Mouse (Mus musculus): ENCODE data around the gene Gps2.
A peak's percentile ranks its signal among the peaks of the same experiment; 100 is the strongest.
"Not testable (repeated sequence)": the region's sequence is repeated elsewhere in the genome, so short reads cannot be mapped to it uniquely, and the experiment has no call there.

The Gps2 gene

DNA sequence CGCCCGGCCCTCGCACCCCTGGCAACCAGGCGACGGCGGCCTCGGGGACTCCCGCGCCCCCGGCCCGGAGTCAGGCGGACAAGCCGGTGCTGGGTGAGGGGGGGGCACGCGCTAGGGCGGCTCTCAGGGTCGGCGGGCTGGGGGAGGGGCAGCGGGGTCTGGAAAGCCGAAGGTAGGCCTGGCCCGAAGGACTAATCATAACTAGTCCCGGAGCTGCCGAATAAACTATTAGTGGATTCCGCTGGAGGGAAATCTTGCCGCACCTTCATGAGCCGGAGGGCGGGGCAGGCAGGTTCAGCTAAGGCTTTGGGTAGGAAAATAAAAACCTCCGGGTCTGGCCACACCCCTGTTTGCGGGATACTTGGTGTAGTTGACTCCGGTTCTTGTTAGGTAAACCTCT, 22.5 kb downstream of the Gps2 start:
- DNase-seq (ENCODE audit: extremely low spot score), result no peak

DNA sequence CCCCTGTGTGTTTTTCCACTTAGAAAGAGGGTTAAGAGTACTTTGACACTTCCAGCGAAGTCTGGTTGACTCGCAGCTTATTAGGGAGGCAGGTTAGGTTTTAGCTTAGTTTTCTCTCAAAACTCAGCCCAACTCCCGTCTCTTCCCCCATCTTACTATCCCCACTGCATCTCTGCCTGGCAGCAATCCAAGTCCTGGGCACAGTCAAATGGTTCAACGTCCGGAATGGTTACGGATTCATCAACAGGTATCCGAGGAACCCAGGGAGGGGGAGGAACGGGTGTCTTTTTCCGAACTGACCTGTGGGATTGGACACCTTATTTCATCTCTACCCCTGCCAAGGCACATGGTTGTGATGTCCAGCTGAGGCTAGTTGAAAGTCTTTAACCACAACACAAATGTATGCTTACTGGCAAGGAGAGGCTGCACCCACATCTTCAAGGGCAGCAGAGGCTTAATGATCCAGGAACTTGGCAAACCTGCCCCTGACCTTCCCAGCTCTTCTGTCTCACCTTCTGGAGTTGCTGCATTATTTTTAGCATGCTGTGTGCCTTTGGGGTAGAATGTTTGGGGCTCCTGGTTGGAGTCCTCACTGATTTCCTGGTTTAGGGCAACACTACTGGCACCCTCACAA, 23.1 kb downstream of the Gps2 start:
- DNase-seq (ENCODE audit: extremely low spot score), result no peak

GRCm38 (mm10) chr11:69937385-69937784, 23.7 kb downstream of the Gps2 start:
- DNase-seq (ENCODE audit: extremely low spot score), result no peak

GRCm38 (mm10) chr11:69937834-69938233, 24.1 kb downstream of the Gps2 start:
- no peak for DNase-seq (ENCODE audit: extremely low spot score)

GRCm38 (mm10) chr11:69938401-69938979, 24.8 kb downstream of the Gps2 start:
- no peak for DNase-seq (ENCODE audit: extremely low spot score)

DNA sequence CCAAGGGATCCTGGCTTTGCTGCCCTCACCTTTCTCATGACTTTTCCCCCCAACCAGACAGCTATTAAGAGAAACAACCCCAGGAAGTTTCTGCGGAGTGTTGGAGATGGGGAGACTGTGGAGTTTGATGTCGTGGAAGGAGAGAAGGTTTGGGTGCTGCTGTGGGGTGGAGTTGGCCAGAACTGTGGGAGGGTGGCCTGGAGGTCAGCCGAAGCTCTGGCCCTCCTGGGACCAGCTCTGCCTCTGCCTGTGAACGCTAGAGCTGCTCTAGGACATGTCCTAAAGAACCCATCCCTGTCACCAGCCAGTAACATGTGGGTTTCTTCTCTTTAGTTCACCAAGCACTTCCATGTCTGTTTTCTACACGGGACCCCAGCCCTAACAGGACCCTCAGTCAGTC, 25.5 kb downstream of the Gps2 start:
- no peak for DNase-seq (ENCODE audit: extremely low spot score)

DNA sequence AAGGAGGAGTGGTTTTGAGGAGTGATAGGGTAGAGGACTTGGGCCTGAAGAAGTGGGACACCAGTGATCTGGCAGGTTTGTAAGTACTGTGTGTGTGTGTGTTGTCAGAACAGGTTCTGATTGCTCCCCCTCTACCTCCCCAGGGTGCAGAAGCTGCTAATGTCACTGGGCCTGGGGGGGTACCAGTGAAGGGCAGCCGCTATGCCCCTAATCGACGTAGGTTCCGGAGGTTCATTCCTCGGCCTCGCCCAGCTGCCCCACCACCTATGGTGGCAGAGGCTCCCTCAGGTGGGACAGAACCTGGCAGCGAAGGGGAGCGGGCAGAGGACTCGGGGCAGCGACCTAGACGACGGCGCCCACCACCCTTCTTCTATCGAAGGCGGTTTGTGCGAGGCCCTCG, 26.0 kb downstream of the Gps2 start:
- DNase-seq (ENCODE audit: extremely low spot score), result no peak

- DNase-seq (ENCODE audit: extremely low spot score), result no peak
These were observed 27.3 kb downstream of the Gps2 start for GRCm38 (mm10) chr11:69940962-69941361.

DNA sequence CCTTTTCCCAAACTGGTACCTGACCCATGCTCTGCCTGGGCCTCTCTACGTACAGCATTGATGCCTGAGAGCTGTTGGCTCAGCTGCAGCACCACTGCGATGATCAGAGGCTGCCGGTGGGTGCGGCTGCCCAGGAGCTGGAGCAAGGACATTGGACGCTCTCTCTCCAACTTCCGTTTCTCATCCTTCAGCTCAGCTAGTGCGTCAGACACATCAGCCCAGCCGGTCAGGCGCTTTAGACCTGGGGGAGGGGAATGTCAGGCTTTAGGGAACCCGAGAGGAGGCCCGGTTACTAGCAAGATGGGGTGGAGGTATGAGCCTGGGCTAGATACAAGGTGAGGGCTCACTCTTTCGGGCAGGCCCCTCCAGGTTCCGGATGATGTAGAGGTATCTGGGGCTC, 31.5 kb downstream of the Gps2 start:
- DNase-seq (ENCODE audit: extremely low spot score), result no peak

DNA sequence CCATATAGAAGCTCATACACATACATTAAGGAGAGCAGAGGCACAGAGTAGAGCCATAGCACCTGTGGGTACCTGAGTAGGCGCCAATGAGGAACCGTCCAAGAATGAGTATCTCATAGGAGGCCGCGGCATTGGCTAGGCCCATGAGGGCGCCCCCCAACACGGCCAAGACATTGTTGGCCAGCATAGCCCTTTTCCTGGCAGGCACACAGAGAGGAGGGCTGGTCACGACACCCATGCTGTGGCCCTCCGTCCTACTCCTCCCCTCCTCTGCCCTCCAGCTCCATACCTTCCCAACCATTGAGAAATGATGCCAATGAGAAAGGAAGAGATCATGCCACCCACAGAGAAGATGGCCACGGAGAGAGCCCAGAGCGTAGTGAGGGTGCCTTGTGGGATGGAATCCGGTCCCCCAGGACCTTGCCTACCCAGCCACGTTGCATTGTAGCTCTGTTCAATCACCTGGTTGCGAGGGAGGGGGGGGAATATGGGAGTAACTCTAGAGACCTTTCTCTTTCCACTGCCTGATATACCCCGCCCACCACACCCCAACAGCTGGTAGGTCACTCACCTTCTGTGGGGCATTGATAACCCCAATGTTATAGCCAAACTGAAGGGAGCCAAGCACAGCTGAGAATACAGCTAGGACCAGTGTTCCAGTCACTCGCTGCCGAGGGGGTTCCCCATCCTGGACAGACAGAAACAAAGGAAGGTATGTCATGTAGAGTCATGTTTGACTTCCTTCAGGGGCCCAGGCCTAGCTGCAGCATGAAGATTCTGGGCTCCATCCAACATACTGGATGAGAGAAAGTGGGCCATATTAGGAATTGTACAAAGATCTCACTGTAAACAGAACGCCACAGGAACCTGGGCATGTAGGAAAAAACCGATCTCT, 32.6 kb downstream of the Gps2 start:
- DNase-seq (ENCODE audit: extremely low spot score), result no peak

DNA sequence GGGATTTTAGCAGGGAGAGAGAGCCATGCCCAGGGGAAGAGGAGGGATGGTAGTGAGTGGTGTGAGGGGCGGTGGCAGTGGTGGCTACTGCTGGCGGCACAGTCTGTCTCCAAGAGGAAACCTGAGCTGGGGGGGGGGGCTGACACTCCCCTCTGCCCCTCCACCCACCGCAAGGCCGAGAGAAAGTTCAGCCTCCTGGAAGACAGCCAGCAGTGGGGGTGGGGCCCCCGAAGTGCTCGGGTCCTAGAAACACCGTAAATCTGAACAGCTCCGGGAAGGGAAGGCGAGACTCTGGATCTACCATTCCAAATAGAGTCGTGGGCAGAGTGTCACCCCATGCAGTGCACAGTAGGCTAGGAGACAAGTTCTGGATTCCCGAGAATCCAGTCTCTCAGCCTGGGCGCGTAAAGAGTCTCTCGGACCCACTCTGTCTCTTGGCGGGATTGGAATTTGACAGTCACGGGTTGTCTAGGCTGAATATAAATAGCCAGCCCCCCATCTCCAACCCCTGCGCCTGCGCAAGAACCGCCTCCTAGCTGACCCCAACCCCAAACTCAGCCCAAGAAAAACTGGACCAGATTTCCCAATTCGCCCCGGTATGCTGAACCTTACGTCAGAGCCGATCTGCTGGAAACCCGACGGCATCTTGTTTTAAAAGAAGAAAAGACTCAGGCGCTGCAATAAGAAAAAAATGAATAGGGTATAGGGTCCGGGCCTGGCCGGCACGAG, 33.8 kb downstream of the Gps2 start:
- DNase-seq (ENCODE audit: extremely low spot score), result no peak

GRCm38 (mm10) chr11:69948066-69948762, 34.5 kb downstream of the Gps2 start, which contains the start of gene Slc2a4:
Gene Slc2a4, minus strand, starts transcription at chr11:69948188.
- DNase-seq (ENCODE audit: extremely low spot score), result peak; percentile 97

- peak; percentile 90 for DNase-seq (ENCODE audit: extremely low spot score)
These were observed 35.1 kb downstream of the Gps2 start for GRCm38 (mm10) chr11:69948763-69949150.

GRCm38 (mm10) chr11:69950807-69951459, 37.2 kb downstream of the Gps2 start:
- peak; percentile 29 for DNase-seq (ENCODE audit: extremely low spot score)

GRCm38 (mm10) chr11:69952274-69952673, 38.6 kb downstream of the Gps2 start:
- no peak for DNase-seq (ENCODE audit: extremely low spot score)

- no peak for DNase-seq (ENCODE audit: extremely low spot score)
These were observed 39.7 kb downstream of the Gps2 start for GRCm38 (mm10) chr11:69953267-69953915.

- DNase-seq (ENCODE audit: extremely low spot score), result not testable (repeated sequence)
These were observed 41.9 kb downstream of the Gps2 start for GRCm38 (mm10) chr11:69955618-69956017.

- DNase-seq (ENCODE audit: extremely low spot score), result no peak
These were observed 42.5 kb downstream of the Gps2 start for GRCm38 (mm10) chr11:69956218-69956617.

- no peak for DNase-seq (ENCODE audit: extremely low spot score)
These were observed 46.9 kb downstream of the Gps2 start for GRCm38 (mm10) chr11:69960616-69961015.

GRCm38 (mm10) chr11:69961841-69962240, 48.2 kb downstream of the Gps2 start:
- no peak for DNase-seq (ENCODE audit: extremely low spot score)

Data from embryo, embryonic 9.5 days (tissue).